Mouse (Mus musculus) liver, adult 2 months (tissue): ENCODE results near the gene Nxf3. TPM values are rescaled to one million over a fixed set of nuclear protein-coding genes. Genes with fewer than 3 reads are reported as not detected.

ENCODE experiments used
- DNase-seq: peaks from one replicate; pipeline ENCODE4 v3.0.0-alpha.2; 2011; ENCODE audit warnings: low read depth, low spot score; ENCODE audit errors: extremely low read depth
- H3K27ac ChIP-seq: fragments of 200-500 bp; replicated peaks from 2 replicates; pipeline ENCODE4 v1.5.1; 2012; ENCODE audit warnings: low read depth, mild to moderate bottlenecking, control low read depth, inconsistent platforms, low read length; ENCODE audit not compliant: insufficient read depth
- H3K27me3 ChIP-seq: fragments of 200-500 bp; 2 replicates; pipeline ENCODE4 v1.6.1; 2012; ENCODE audit warnings: mild to moderate bottlenecking, moderate library complexity, low read length, inconsistent platforms; ENCODE audit not compliant: control insufficient read depth, insufficient read depth
- H3K36me3 ChIP-seq: fragments of 200-500 bp; 2 replicates; pipeline ENCODE4 v1.6.1; 2012; ENCODE audit warnings: low read length, inconsistent platforms; ENCODE audit not compliant: control insufficient read depth, insufficient read depth
- H3K4me1 ChIP-seq: fragments of 200-500 bp; 2 replicates; pipeline ENCODE4 v1.6.1; 2011; ENCODE audit warnings: low read length; ENCODE audit not compliant: control insufficient read depth, insufficient read depth
- H3K4me3 ChIP-seq: fragments of 200-500 bp; 2 replicates; pipeline ENCODE4 v1.5.1; 2011; ENCODE audit warnings: low read depth, mild to moderate bottlenecking, control low read depth, low read length, moderate library complexity; ENCODE audit not compliant: insufficient read depth
- H3K79me2 ChIP-seq: fragments of 200-500 bp; 2 replicates; pipeline ENCODE4 v1.6.1; 2012; ENCODE audit warnings: inconsistent platforms, mild to moderate bottlenecking, low read length, moderate library complexity; ENCODE audit not compliant: control insufficient read depth, insufficient read depth
- H3K9ac ChIP-seq: fragments of 200-500 bp; 2 replicates; pipeline ENCODE4 v1.6.1; 2012; ENCODE audit warnings: low read depth, mild to moderate bottlenecking, control low read depth, inconsistent platforms, low read length
- CTCF ChIP-seq: fragments of 200-500 bp; IDR thresholded peaks from 2 replicates; pipeline ENCODE4 v1.5.1; 2011; ENCODE audit warnings: low read depth, low read length, control low read depth
- POLR2A ChIP-seq: fragments of 200-500 bp; IDR thresholded peaks from 2 replicates; pipeline ENCODE4 v1.6.1; 2011; ENCODE audit warnings: low read length, control low read depth; ENCODE audit not compliant: insufficient read depth; ENCODE audit errors: extremely low read depth
- WGBS: fragments of 180-500 bp; shearing (Covaris S2); methylation state at CpG from one replicate; pipeline ENCODE4 v1.1.7; 2018; 5-methylcytosine and 5-hydroxymethylcytosine counted together
- polyA plus RNA-seq: library from polyadenylated mRNA; depleted of rRNA; stranded (reverse); fragments of >200 nt; gene quantifications from 2 replicates; pipeline ENCODE4 v1.2.3, GENCODE M21; 2012; rRNA removed
- total RNA-seq: library from RNA; depleted of rRNA; stranded (reverse); fragments of >200 nt; gene quantifications from 2 replicates; pipeline ENCODE4 v1.2.3, GENCODE M21; 2014; rRNA removed

Gene Nxf3
- total RNA-seq = not detected in 2 replicates
- polyA plus RNA-seq = not detected in 2 replicates

- no peak for DNase-seq
- H3K4me1 ChIP-seq = no peaks in the 10 kb centered on the region
- H3K27me3 ChIP-seq = no peaks in the 10 kb centered on the region
- no peak within 1 kb of the TSS for H3K9ac ChIP-seq
- TF ChIP-seq POLR2A = no peak
- no peak for TF ChIP-seq CTCF
- no peaks in the 10 kb centered on the region for H3K79me2 ChIP-seq
- WGBS = 89% methylated on average over 9 of the region's 9 CpGs
- no peaks in the 10 kb centered on the region for H3K36me3 ChIP-seq
- no peak within 1 kb of the TSS for H3K27ac ChIP-seq
- no peak within 1 kb of the TSS for H3K4me3 ChIP-seq
Measured at GRCm38 (mm10) chrX:136085155-136085554, at the start of gene Nxf3. Gene Nxf3 (minus strand): TSS chrX:136085255.

- Histone ChIP-seq H3K9ac (no peak overlapping the region), H3K27me3 (no peaks in the 10 kb centered on the region), H3K4me1 (no peaks in the 10 kb centered on the region), H3K36me3 (no peaks in the 10 kb centered on the region), H3K4me3 (no peak overlapping the region), H3K79me2 (no peaks in the 10 kb centered on the region), H3K27ac (no peak overlapping the region)
- peak; percentile 15 for DNase-seq
- WGBS = 1% methylated on average over 5 of the region's 5 CpGs
- peak; percentile 45; the same call in 1 of the 2 replicates for TF ChIP-seq CTCF
- no peak for TF ChIP-seq POLR2A
Measured at GRCm38 (mm10) chrX:136127744-136128064, 42.6 kb upstream of the Nxf3 start.

- 55% methylated on average over 8 of the region's 8 CpGs for WGBS
- Histone ChIP-seq H3K27ac (no peak overlapping the region), H3K4me1 (no peaks in the 10 kb centered on the region), H3K36me3 (no peaks in the 10 kb centered on the region), H3K4me3 (no peak overlapping the region), H3K9ac (no peak overlapping the region), H3K79me2 (no peaks in the 10 kb centered on the region), H3K27me3 (no peaks in the 10 kb centered on the region)
- TF ChIP-seq POLR2A = no peak
- no peak for DNase-seq
Measured at GRCm38 (mm10) chrX:136127038-136127743, 42.1 kb upstream of the Nxf3 start.

- 7% methylated on average over 23 of the region's 23 CpGs for WGBS
- TF ChIP-seq CTCF (no peak), POLR2A (no peak)
Measured at GRCm38 (mm10) chrX:136115419-136115961, 30.4 kb upstream of the Nxf3 start.

GRCm38 (mm10) chrX:136115015-136115414 lies 30.0 kb upstream of the Nxf3 start:
- H3K4me3 ChIP-seq = no peak overlapping the region
- H3K4me1 ChIP-seq = no peaks in the 10 kb centered on the region
- TF ChIP-seq CTCF (no peak), POLR2A (no peak)
- peaks cover 2% of the 10 kb centered on the region; the same call in 1 of the 2 replicates for H3K27me3 ChIP-seq
- no peak overlapping the region for H3K27ac ChIP-seq
- DNase-seq = no peak
- 32% methylated on average over 4 of the region's 4 CpGs for WGBS
- H3K36me3 ChIP-seq = no peaks in the 10 kb centered on the region
- H3K79me2 ChIP-seq = no peaks in the 10 kb centered on the region
- no peak overlapping the region for H3K9ac ChIP-seq

More at GRCm38 (mm10) chrX:136115419-136115961, 30.4 kb upstream of the Nxf3 start:
- Histone ChIP-seq H3K27me3 (peaks cover 2% of the 10 kb centered on the region; the same call in 1 of the 2 replicates), H3K9ac (no peak overlapping the region), H3K4me3 (no peak overlapping the region), H3K4me1 (no peaks in the 10 kb centered on the region), H3K79me2 (no peaks in the 10 kb centered on the region), H3K27ac (no peak overlapping the region), H3K36me3 (no peaks in the 10 kb centered on the region)
- DNase-seq = no peak

GRCm38 (mm10) chrX:136107942-136108341 lies 22.9 kb upstream of the Nxf3 start:
- no peak overlapping the region for H3K9ac ChIP-seq
- H3K4me3 ChIP-seq = no peak overlapping the region
- no peaks in the 10 kb centered on the region for H3K36me3 ChIP-seq
- peak; percentile 32 for DNase-seq
- no peaks in the 10 kb centered on the region for H3K79me2 ChIP-seq
- no peaks in the 10 kb centered on the region for H3K27me3 ChIP-seq
- TF ChIP-seq CTCF (peak; percentile 35; the same call in 1 of the 2 replicates), POLR2A (no peak)
- no peaks in the 10 kb centered on the region for H3K4me1 ChIP-seq
- 23% methylated on average over 6 of the region's 6 CpGs for WGBS
- H3K27ac ChIP-seq = no peak overlapping the region
